Mouse (Mus musculus): ENCODE results near the gene Klhl9.

DNA sequence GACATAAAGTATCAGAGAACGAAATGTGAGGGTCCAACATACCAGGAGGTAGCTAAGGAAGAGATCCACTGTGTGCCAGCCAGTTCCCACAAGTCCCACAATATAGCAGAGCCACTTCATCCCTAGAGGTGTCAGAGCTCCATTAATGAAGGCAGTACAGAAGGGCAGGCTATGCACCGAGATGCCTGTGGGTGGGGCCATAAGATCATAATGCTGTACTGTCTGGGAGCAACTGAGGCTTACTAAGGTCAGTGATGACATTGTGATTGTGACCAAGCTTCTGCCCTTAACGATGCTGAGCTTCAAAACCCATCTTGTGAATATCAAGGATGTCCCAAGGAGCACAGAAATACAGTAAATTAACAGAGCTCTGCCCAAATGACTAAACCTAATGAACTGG is 21.9 kb upstream of the Klhl9 start:
- TF ChIP-seq CTCF (IDR thresholded peaks at IDR 0.05; ENCODE audit: control insufficient read depth, insufficient read depth, insufficient read length) (no peak), MAX (IDR thresholded peaks at IDR 0.05) (no peak), USF1 (IDR thresholded peaks at IDR 0.05; ENCODE audit: low read depth) (no peak), MYOD1 (IDR thresholded peaks at IDR 0.05; ENCODE audit: control insufficient read depth, insufficient read length, low read depth) (no peak), MYOG (IDR thresholded peaks at IDR 0.05; ENCODE audit: control insufficient read depth, extremely low read depth, insufficient read length) (no peak), CEBPB (IDR thresholded peaks at IDR 0.05; ENCODE audit: low read depth) (no peak)
